Mouse (Mus musculus) gastrocnemius, postnatal 14 days (tissue): ENCODE results near the gene Cd68. TPM values are rescaled to one million over a fixed set of nuclear protein-coding genes. Genes with fewer than 3 reads are reported as not detected.

Experiments
- DNase-seq: peaks from one replicate; pipeline ENCODE4 v3.0.0; 2021; ENCODE audit warnings: mixed read lengths
- intact Hi-C: fragments of 180-260 bp; cut with DNase I; formaldehyde crosslinking; loops from one replicate; pipeline ENCODE4 v1.15.1; 2025; ENCODE audit warnings: low total_unique reads
- total RNA-seq, 2 experiments: library from RNA; stranded (reverse); gene quantifications; 2 replicates each; pipeline ENCODE4 v1.2.3; 2021

Cd68 gene
- total RNA-seq, 2 experiments from 2014 or later: 4.0 to 4.6 TPM

GRCm38 (mm10) chr11:69697396-69697795 is 31.4 kb upstream of the Cd68 start:
- intact Hi-C loops: no loop called here
- DNase-seq: no peak

GRCm38 (mm10) chr11:69695361-69696181 is 29.6 kb upstream of the Cd68 start, which contains the start of the genes Tnfsf12 and Tnfsfm13:
Tnfsf12 (minus strand) TSS chr11:69695849.
Tnfsfm13 (minus strand) TSS chr11:69696098.
- intact Hi-C loops: no loop called here
- DNase-seq: peak; percentile 86

GRCm38 (mm10) chr11:69695046-69695360 is 29.1 kb upstream of the Cd68 start:
- intact Hi-C loops: no loop called here
- DNase-seq: no peak

DNA sequence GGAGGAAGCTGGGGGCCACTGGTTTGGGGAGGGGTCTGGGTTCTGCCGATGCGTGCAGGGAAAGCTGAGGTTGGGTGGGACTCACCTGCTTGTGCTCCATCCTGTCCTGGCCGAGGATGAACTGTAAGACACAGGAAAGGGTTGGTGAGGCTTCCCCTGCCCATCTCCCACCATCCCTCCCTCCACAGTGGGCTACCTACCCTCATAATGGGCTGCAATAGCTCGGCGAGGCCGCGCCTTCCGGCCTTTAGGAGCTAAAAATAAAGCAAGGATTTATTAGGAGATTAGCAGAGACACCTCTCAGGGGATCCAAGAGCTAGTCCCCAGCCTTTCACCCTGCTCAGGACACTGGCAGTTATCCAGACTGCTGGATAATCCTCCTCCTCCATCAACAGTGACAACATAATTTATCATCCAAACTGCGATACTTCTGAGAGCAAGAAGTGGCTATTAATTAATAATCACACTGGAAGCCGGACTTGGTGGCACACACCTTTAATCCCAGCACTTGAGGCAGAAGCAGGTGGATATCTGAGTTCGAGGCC is 27.5 kb upstream of the Cd68 start:
- no peak for DNase-seq
- intact Hi-C loops: loop anchor here (5.0 kb wide), 1 partner anchor 59 kb away; no protein-coding TSS in a partner anchor

- intact Hi-C loops: loop anchor here (5.0 kb wide), 1 partner anchor 59 kb away; no protein-coding TSS in a partner anchor
- no peak for DNase-seq
Observed at GRCm38 (mm10) chr11:69692863-69693262, 26.9 kb upstream of the Cd68 start.

DNA sequence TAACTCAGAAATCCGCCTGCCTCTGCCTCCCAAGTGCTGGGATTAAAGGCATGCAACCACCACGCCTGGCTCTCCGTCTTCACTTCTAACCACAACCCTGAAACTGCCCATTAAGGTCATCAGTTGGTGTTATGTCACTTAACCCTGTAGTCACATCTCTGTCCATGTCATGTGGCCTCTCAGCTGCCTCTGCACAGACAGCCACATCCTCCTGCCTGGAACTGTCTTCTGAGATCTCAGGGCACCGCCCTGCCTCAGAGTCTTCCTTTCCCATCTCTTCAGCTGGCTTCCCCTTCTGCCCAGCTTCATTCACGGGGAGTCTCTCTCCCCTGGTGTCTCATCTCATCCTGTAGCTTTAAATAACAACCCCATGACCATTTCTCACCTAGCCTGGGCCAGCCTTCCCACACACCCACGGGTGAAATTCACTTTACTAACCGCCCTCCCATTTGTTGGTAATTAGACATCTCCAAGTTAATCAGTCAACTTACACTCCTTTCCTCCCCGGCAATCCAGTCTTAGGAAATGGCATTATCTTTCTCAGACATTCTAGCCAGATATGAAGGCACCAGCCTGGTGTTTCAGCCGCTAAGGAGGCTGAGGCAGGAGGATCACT is 26.4 kb upstream of the Cd68 start:
- DNase-seq: no peak
- intact Hi-C loops: loop anchor here (5.0 kb wide), 1 partner anchor 60 kb away; no protein-coding TSS in a partner anchor

DNA sequence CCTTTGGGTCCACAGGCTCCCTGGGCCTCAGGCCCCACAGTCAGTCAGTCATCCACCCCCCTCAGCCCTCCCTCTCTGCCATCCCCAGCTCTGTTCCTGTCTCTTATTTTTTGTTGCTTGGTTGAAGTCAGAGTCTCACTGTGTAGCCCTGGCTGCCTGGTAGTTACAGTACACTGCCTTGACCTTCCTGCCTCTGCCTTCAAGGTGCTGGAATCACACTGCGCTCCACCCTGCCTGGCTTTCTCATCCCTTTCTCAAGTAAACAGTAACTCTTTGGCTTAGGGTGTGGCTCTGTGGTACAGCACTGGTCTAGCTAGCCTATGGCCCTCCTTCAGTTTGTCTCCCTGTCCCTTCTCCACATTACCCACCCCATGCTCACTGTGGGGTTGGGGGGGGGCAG is 23.9 kb upstream of the Cd68 start:
- intact Hi-C loops: loop anchor here (5.0 kb wide), 1 partner anchor 62 kb away; no protein-coding TSS in a partner anchor
- DNase-seq: no peak

DNA sequence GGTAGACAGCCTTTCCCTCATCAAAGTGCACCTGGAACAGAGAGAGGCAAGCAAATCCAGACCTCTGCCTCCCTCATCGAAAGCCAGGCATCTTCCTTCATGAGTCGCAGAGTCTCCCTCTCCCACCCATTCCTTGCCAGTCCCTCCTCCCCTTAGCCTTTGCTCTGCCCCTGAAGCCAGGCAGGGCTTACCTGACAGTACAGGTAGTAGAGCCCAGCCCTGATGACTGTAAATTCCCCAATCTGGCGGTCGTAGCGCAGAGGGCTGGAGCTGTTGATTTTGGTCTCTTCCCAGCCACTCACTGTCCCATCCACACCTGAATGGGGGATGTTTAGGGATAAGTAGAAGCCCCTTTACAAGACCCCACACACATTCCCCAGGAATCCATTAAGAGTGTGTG is 21.1 kb upstream of the Cd68 start:
- DNase-seq: no peak
- intact Hi-C loops: no loop called here

GRCm38 (mm10) chr11:69686377-69686776 is 20.4 kb upstream of the Cd68 start:
- peak; percentile 91 for DNase-seq
- intact Hi-C loops: no loop called here

GRCm38 (mm10) chr11:69685526-69686148 is 19.7 kb upstream of the Cd68 start, which contains the start of gene Tnfsf13:
Tnfsf13 (minus strand) TSS chr11:69685784.
- peak; percentile 81 for DNase-seq
- intact Hi-C loops: no loop called here

DNA sequence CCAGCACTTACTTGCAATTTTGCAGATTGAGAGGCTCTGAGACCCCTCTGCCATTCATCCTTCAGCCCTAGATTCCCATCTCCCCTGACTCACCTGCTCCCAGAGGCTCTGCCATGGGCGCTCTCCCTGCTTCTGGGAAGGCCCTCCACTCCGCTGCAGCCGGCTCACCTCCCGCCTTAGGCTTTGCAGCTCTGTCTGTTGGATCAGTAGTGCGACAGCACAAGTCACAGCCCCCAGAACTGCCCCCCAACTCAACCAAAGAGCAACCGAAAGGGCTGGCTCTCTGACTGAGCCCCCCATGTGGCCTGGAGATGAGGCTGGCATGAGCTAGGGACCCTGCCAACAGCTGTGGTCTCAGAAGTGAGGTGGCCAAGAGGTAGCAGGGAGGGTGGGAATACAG is 19.0 kb upstream of the Cd68 start:
- peak; percentile 25 for DNase-seq
- intact Hi-C loops: no loop called here

DNA sequence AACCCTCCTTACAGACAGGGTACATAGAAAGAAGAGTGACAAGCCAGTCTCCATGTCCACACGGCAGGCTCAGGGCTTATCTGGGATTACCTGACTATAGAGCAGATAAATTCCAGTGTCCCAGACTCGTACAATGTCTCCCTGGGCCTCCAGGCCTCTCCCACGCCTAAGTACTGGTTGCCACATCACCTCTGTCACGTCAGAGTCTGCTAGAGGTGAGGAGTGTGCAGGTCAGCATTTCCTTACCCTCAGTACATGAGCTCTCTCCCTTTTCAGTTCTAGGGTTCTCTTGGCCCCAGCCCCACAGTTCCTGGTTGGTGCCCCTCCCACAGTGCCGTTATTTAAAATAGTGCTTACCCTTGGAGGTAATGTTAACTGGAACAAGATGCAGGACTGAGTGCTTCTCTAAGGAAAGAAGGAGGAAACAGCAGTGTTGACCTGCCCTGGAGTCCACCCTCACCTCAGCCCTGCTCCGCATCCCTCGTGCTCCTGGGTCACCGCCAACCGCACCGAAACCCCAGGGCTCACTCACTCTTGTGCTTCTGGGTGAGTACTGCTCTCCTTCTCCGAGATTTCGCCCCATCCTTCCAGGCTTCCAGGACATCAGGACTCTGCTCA is 18.3 kb upstream of the Cd68 start:
- no peak for DNase-seq
- intact Hi-C loops: no loop called here

- no peak for DNase-seq
- intact Hi-C loops: no loop called here
Observed at GRCm38 (mm10) chr11:69683576-69683975, 17.6 kb upstream of the Cd68 start.

DNA sequence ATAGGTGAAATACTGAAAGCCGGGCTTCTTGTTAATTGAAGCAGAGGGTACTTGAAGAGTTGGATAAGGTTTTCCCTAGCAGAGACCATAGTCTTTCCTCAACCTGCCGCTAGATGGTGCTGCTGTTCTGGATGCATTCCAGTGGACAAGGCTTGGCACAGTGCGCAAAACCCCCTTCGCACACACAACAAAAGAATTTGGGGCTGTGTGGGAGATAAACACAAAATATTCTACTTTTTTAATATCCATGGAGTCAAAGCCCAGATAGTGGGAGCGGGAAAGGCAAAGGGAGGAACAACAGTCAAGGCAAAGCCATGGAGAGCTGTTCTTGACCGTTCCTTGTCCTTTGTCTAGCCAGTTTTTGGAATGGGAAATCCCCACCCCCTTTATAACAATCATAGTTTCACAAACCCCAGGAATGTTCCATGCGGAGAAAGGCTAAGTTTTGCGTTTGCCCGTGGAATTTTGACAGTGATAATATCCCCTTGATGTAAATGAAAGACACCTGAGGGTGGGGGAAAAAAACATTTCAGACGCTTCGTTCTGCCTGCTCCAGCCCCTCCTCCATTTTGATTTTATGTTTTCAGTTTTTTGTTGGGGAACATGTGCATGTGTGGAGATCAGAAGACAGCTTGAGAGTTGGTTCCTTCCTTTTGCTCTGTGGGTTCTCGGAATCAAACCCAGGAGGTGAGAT is 17.0 kb upstream of the Cd68 start:
- intact Hi-C loops: no loop called here
- peak; percentile 84 for DNase-seq

DNA sequence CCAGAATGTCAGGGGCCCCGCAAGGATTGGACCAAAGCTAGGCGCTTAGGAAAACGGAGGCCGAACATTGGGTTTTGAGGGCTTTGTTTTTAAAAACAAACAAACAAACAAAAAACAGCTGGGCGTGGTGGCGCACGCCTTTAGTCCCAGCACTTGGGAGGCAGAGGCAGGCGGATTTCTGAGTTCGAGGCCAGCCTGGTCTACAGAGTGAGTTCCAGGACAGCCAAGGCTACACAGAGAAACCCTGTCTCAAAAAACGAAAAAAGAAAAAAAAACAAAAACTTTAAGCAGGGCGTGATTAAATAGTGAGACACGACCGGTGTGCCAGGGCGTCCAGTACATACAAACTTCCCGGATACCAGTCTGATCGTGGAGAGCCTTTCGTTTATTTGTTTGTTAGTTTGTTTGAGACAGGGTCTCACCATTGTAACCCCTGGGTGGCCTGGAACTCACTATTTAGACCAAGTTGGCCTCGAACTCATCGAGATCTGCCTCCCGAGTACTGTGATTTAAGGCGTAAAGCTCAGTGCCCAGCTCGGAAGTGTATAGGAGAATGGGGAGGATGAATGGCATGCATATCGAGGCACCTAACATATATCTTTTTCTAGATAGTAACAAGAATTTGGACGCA is 16.4 kb upstream of the Cd68 start:
- intact Hi-C loops: no loop called here
- no peak for DNase-seq

DNA sequence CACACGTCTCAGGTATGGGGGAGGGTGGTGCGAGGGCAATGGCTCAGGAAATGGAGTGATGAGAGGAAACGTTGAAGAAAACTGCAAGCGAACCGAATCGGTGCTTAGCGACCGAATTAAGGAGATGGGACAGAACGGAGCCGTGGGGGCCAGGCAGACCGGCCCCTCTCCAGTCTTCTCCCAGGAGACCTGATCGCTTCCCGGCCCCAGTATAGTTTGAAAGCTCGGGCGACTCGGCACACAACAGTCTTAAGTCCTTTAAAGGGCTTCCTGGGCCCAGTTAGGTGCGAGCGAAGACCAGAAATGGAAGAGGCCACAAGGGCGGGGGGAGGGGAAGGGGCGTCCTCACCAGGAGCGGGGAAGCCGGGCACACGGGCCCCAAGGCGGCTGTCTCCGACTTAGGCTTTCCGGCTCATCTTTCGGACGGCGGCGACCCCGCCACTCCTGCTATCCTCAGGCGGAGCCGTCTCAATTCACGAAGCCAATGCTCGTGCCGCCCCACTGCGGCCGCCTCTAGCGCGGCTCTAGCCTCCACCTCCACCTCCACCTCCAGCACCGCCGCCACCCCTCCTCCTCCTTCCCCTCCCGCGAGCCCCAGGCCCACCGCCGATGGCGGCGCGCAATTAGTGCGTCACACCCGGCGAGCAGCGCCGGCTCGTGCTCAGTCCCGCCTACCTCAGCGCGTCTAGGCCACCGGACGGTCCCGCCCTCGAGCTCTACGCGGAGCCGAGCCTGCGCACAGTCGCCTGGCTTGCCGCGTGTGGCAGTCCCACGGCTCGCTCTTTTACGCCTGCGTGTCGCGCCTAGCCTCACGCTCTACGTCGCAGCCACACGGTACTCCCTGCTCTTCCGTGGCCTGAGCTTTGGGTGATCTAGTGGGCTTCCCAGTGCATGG is 15.6 kb upstream of the Cd68 start, which contains the start of gene Senp3:
Senp3 (minus strand) TSS at position 771 of the 895 bp plus-strand sequence.
- intact Hi-C loops: no loop called here
- peak; percentile 98 for DNase-seq

DNA sequence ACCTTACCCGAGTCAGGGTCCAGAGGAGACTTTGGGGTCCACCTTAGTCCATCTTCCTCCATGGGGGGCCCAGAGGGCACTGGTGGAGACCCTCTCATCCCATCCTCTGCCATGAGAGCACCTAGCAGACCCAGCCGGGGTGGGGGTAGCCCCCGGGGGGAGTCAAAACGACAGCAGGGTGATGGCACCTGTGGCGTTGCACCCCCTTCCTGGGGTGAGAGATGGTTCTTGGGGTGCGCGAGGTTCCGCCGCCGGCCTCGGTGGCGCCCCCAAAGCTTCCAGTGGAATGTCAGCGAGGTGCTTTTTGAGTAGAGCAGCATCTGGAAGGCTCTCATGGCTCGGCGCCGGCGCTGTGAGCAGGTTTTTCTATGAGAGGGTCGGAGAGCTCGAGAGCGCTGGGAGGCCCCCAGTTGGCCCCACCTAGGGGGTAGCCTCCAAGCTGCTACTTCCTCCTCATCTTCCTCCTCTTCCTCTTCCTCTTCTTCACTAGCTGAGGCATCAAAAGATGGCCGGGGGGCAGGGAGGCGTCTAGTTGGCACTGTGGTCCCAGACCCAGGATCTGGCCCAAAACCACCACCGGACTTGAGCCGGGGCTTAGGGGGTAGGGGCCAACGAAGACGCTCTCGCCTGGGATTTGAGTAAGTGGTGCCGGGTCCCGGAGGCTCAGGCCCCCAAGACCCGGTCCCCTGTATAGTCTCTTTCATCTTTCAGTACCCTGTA is 14.3 kb upstream of the Cd68 start:
- no peak for DNase-seq
- intact Hi-C loops: no loop called here
